Mouse (Mus musculus) G1E (cell line): ENCODE results near the gene Gm3264. TPM values are rescaled to one million over a fixed set of nuclear protein-coding genes. Genes with fewer than 3 reads are reported as not detected.
"Not testable (repeated sequence)": the region's sequence is repeated elsewhere in the genome, so short reads cannot be mapped to it uniquely, and the experiment has no call there.

Source experiments
- ATAC-seq: 2 replicates; pipeline ENCODE4 v1.8.0; 2016; ENCODE audit warnings: mild to moderate bottlenecking; ENCODE audit not compliant: insufficient number of reproducible peaks, poor library complexity, low FRiP score, severe bottlenecking; ENCODE audit errors: extremely low read depth
- DNase-seq: peaks from one replicate; pipeline ENCODE4 v3.0.0; 2012; ENCODE audit warnings: low spot score
- H3K27me3 ChIP-seq: 2 replicates; pipeline ENCODE4 v1.6.1; 2012; ENCODE audit warnings: mild to moderate bottlenecking, low read length, inconsistent platforms; ENCODE audit not compliant: insufficient read depth
- H3K36me3 ChIP-seq: replicated peaks from 2 replicates; pipeline ENCODE3; 2012; ENCODE audit warnings: mild to moderate bottlenecking, inconsistent platforms
- H3K4me1 ChIP-seq: 2 replicates; pipeline ENCODE4 v1.6.1; 2012; ENCODE audit warnings: low read depth, low read length, inconsistent platforms, mixed read lengths; ENCODE audit not compliant: insufficient read depth
- H3K4me3 ChIP-seq: 2 replicates; pipeline ENCODE4 v1.5.1; 2012; ENCODE audit warnings: low read depth, mild to moderate bottlenecking, inconsistent platforms, low read length, moderate library complexity, mixed read lengths
- H3K9me3 ChIP-seq: replicated peaks from 2 replicates; pipeline ENCODE4 v1.6.1; 2012; ENCODE audit warnings: inconsistent platforms
- polyA plus RNA-seq: library from polyadenylated mRNA; stranded (reverse); fragments of >175 nt; gene quantifications from 2 replicates; pipeline ENCODE4 v1.2.3, GENCODE M21; 2012
- total RNA-seq, 2 experiments: library from RNA; stranded (forward) in 1 of 2; stranded (reverse) in 1 of 2; fragments of 200-1000 nt in 1 of 2; fragments of >200 nt in 1 of 2; fragmentation: Nextera tagmentation in 1 of 2; gene quantifications; 2 replicates each; pipeline ENCODE4 v1.2.3; 2014 to 2017

Gm3264 gene
- not detected in 2 replicates for total RNA-seq (2014; fragmentation: Nextera tagmentation)
- total RNA-seq (2017) = not detected in 2 replicates
- polyA plus RNA-seq = not detected in 2 replicates

GRCm38 (mm10) chr14:4855299-4855980 is at the start of gene Gm3264:
TSS of gene Gm3264 (plus strand) at chr14:4855576.
- H3K9me3 ChIP-seq, ATAC-seq, H3K4me3 ChIP-seq, DNase-seq, H3K27me3 ChIP-seq, H3K36me3 ChIP-seq, H3K4me1 ChIP-seq: not testable (repeated sequence)

GRCm38 (mm10) chr14:4806421-4806820 is 49.0 kb upstream of the Gm3264 start:
- not testable (repeated sequence) for ATAC-seq, H3K4me1 ChIP-seq, DNase-seq, H3K36me3 ChIP-seq, H3K9me3 ChIP-seq, H3K27me3 ChIP-seq, H3K4me3 ChIP-seq

- not testable (repeated sequence) for H3K4me3 ChIP-seq
These were observed 33.4 kb upstream of the Gm3264 start for GRCm38 (mm10) chr14:4821950-4822349.

DNA sequence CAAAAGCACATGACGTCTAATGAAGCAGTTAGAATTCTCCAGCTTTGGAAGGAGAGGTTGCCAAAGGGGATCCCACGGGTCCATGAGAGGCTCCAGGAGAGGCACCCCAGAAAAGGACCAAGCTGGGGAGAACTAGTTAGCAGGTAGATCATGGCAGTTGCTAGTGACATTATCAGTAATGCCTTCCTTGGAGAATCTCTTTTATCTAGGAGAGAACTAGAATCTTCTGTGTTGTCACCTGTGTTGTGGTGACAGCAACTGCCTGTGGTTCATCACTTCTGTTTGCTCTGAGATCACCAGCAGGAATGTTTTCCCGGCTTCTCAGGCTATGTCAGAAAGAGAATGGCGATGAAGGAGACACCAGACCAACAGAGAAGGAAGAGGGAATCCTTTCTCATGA is 17.6 kb upstream of the Gm3264 start, which contains the start of gene Gm3269:
Gene Gm3269, plus strand, starts transcription at position 301 of the 400 bp plus-strand sequence.
- not testable (repeated sequence) for H3K27me3 ChIP-seq, H3K36me3 ChIP-seq, ATAC-seq, H3K9me3 ChIP-seq, H3K4me1 ChIP-seq, DNase-seq, H3K4me3 ChIP-seq

More at GRCm38 (mm10) chr14:4821950-4822349, 33.4 kb upstream of the Gm3264 start:
- not testable (repeated sequence) for H3K4me1 ChIP-seq, ATAC-seq, H3K36me3 ChIP-seq, H3K9me3 ChIP-seq, DNase-seq, H3K27me3 ChIP-seq

DNA sequence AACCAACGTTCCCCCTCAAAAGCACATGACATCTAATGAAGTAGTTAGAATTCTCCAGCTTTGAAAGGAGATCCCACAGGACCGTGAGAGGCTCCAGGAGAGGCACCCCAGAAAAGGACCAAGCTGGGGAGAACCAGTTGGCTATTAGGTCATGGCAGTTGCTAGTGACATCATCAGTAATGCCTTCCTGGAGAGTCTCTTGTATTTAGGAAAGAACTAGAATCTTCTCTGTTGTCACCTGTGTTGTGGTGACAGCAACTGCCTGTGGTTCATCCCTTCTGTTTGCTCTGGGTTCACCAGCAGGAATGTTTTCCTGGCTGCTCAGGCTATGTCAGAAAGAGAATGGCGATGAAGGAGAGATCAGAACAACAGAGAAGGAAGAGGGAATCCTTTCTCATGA is 36.7 kb downstream of the Gm3264 start, which contains the start of gene Gm3278:
Gene Gm3278, plus strand, starts transcription at position 301 of the 400 bp plus-strand sequence.
- not testable (repeated sequence) for ATAC-seq, H3K27me3 ChIP-seq, DNase-seq, H3K36me3 ChIP-seq, H3K4me1 ChIP-seq, H3K9me3 ChIP-seq, H3K4me3 ChIP-seq

Other genes starting within 250 kb of the Gm3264 start
- not detected in 2 replicates for gene Gm8159, start 223.2 kb upstream of the Gm3264 start, total RNA-seq (2014; fragmentation: Nextera tagmentation)
- 0.17 TPM in 1 of 2 replicates, not detected in the other for gene Gm8159, start 223.2 kb upstream of the Gm3264 start, total RNA-seq (2017)
- not detected in 2 replicates for gene Gm8159, start 223.2 kb upstream of the Gm3264 start, polyA plus RNA-seq
- not detected in 2 replicates for gene Gm3239, start 191.4 kb upstream of the Gm3264 start, total RNA-seq (2014; fragmentation: Nextera tagmentation)
- 0.05 TPM in 1 of 2 replicates, not detected in the other for gene Gm3239, start 191.4 kb upstream of the Gm3264 start, total RNA-seq (2017)
- gene Gm3239, start 191.4 kb upstream of the Gm3264 start, polyA plus RNA-seq = not detected in 2 replicates
- gene Gm7876, start 146.3 kb upstream of the Gm3264 start, total RNA-seq (2014; fragmentation: Nextera tagmentation) = not detected in 2 replicates
- gene Gm7876, start 146.3 kb upstream of the Gm3264 start, total RNA-seq (2017) = not detected in 2 replicates
- gene Gm7876, start 146.3 kb upstream of the Gm3264 start, polyA plus RNA-seq = not detected in 2 replicates
- gene Gm3252, start 128.8 kb upstream of the Gm3264 start, total RNA-seq (2014; fragmentation: Nextera tagmentation) = not detected in 2 replicates
- gene Gm3252, start 128.8 kb upstream of the Gm3264 start, total RNA-seq (2017) = not detected in 2 replicates
- not detected in 2 replicates for gene Gm3252, start 128.8 kb upstream of the Gm3264 start, polyA plus RNA-seq
- not detected in 2 replicates for gene Gm9602, start 79.2 kb upstream of the Gm3264 start, total RNA-seq (2014; fragmentation: Nextera tagmentation)
- 0.12 and 0.60 TPM in 2 replicates for gene Gm9602, start 79.2 kb upstream of the Gm3264 start, total RNA-seq (2017)
- not detected in 2 replicates for gene Gm9602, start 79.2 kb upstream of the Gm3264 start, polyA plus RNA-seq
- gene Gm3269, start 17.5 kb upstream of the Gm3264 start, total RNA-seq (2014; fragmentation: Nextera tagmentation) = not detected in 2 replicates
- not detected in 2 replicates for gene Gm3269, start 17.5 kb upstream of the Gm3264 start, total RNA-seq (2017)
- not detected in 2 replicates for gene Gm3269, start 17.5 kb upstream of the Gm3264 start, polyA plus RNA-seq
- gene Gm3278, start 36.8 kb downstream of the Gm3264 start, total RNA-seq (2014; fragmentation: Nextera tagmentation) = not detected in 2 replicates
- 0.12 TPM in 1 of 2 replicates, not detected in the other for gene Gm3278, start 36.8 kb downstream of the Gm3264 start, total RNA-seq (2017)
- not detected in 2 replicates for gene Gm3278, start 36.8 kb downstream of the Gm3264 start, polyA plus RNA-seq
- gene Gm8297, start 128.4 kb downstream of the Gm3264 start, total RNA-seq (2014; fragmentation: Nextera tagmentation) = not detected in 2 replicates
- 0.23 and 0.44 TPM in 2 replicates for gene Gm8297, start 128.4 kb downstream of the Gm3264 start, total RNA-seq (2017)
- gene Gm8297, start 128.4 kb downstream of the Gm3264 start, polyA plus RNA-seq = not detected in 2 replicates
- not detected in 2 replicates for gene Gm3298, start 160.3 kb downstream of the Gm3264 start, total RNA-seq (2014; fragmentation: Nextera tagmentation)
- not detected in 2 replicates for gene Gm3298, start 160.3 kb downstream of the Gm3264 start, total RNA-seq (2017)
- gene Gm3298, start 160.3 kb downstream of the Gm3264 start, polyA plus RNA-seq = not detected in 2 replicates
- gene 4930555G01Rik, start 195.1 kb downstream of the Gm3264 start, total RNA-seq (2014; fragmentation: Nextera tagmentation) = not detected in 2 replicates
- 0.33 TPM in 1 of 2 replicates, not detected in the other for gene 4930555G01Rik, start 195.1 kb downstream of the Gm3264 start, total RNA-seq (2017)
- gene 4930555G01Rik, start 195.1 kb downstream of the Gm3264 start, polyA plus RNA-seq = not detected in 2 replicates
- gene Gm8281, start 215.5 kb downstream of the Gm3264 start, total RNA-seq (2014; fragmentation: Nextera tagmentation) = not detected in 2 replicates
- not detected in 2 replicates for gene Gm8281, start 215.5 kb downstream of the Gm3264 start, total RNA-seq (2017)
- not detected in 2 replicates for gene Gm8281, start 215.5 kb downstream of the Gm3264 start, polyA plus RNA-seq